Mouse (Mus musculus) bone marrow, adult 2 months (tissue): ENCODE measurements around the gene Mzf1.

Source experiments
- CTCF ChIP-seq: fragments of 200-500 bp; IDR thresholded peaks from 2 replicates; pipeline ENCODE4 v1.5.1; 2011; ENCODE audit warnings: low read length, control low read depth; ENCODE audit not compliant: control insufficient read depth, insufficient read depth
- POLR2A ChIP-seq: fragments of 200-500 bp; IDR thresholded peaks from 2 replicates; pipeline ENCODE4 v1.6.1; 2011; ENCODE audit warnings: low read depth, mild to moderate bottlenecking, control low read depth, low read length, borderline replicate concordance; ENCODE audit not compliant: control insufficient read depth

DNA sequence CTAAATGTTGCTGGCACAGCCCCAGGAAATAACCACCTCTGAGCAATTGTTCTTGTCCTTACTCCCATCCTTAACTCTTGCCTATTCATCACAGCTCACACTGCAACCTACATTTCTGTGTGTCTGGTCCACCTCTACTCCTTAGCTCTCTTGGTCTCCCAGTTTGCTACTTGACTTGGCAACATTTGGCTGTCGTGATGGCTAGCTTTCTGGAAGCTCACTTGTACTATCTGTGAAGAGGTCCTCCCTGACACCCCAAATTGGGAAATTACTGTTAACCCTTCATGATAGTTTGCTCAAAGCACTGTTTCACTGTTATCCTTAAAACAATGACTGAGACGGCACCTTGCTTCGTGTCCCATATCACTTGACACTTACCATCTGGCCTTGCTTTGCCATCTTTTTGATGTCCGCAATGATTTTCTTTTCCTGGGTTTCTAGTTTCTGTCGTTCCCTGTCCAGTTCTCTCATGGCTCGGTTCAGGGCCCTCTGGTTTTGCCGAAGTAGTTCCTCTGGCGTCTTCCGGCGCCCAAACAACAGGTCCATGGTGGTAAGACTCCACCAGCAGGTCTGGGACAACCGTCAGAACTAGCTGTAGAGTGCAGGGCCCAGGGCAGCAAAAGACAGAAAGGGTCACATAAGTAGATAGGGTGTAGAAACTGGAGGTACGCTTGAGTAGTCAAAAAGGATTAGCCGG lies 21.0 kb downstream of the Mzf1 start:
- TF ChIP-seq CTCF (no peak), POLR2A (no peak)
